Mouse (Mus musculus) stomach, postnatal 0 days (tissue): Measurements from ENCODE around the gene Arid4b. TPM values are rescaled to one million over a fixed set of nuclear protein-coding genes. Genes with fewer than 3 reads are reported as not detected.

Source experiments
- ATAC-seq: fragments of 200-750 bp; cut with Nextera tagmentation; 2 replicates; pipeline ENCODE4 v1.8.0; 2017; ENCODE audit not compliant: low FRiP score, low TSS enrichment
- DNase-seq: peaks from one replicate; pipeline ENCODE4 v3.0.0-alpha.2; 2016; ENCODE audit warnings: low spot score
- H3K27ac ChIP-seq: fragments of 300-500 bp; sonication (generic); replicated peaks from 2 replicates; pipeline ENCODE4 v1.5.1; 2014; ENCODE audit warnings: mild to moderate bottlenecking, control low read depth
- H3K27me3 ChIP-seq: fragments of 300-500 bp; sonication (generic); 2 replicates; pipeline ENCODE4 v1.6.1; 2014; ENCODE audit warnings: low read length; ENCODE audit not compliant: control insufficient read depth, insufficient read depth
- H3K36me3 ChIP-seq: fragments of 300-500 bp; sonication (generic); 2 replicates; pipeline ENCODE4 v1.6.1; 2014; ENCODE audit warnings: low read length, mixed read lengths; ENCODE audit not compliant: control insufficient read depth, insufficient read depth
- H3K4me1 ChIP-seq: fragments of 300-500 bp; sonication (generic); replicated peaks from 2 replicates; pipeline ENCODE4 v1.6.1; 2014; ENCODE audit warnings: antibody characterized with exemption; ENCODE audit not compliant: control insufficient read depth, insufficient read depth
- H3K4me2 ChIP-seq: fragments of 300-500 bp; sonication (generic); replicated peaks from 2 replicates; pipeline ENCODE4 v1.6.1; 2014; ENCODE audit warnings: low read depth, mild to moderate bottlenecking, control low read depth, moderate library complexity
- H3K4me3 ChIP-seq: fragments of 300-500 bp; sonication (generic); 2 replicates; pipeline ENCODE4 v1.5.1; 2014; ENCODE audit warnings: low read depth, low read length, control low read depth
- H3K9ac ChIP-seq: fragments of 300-500 bp; sonication (generic); 2 replicates; pipeline ENCODE4 v1.6.1; 2014; ENCODE audit warnings: mild to moderate bottlenecking, low read length, control low read depth, mixed read lengths
- H3K9me3 ChIP-seq: fragments of 300-500 bp; sonication (generic); 2 replicates; pipeline ENCODE4 v1.6.1; 2016; ENCODE audit warnings: low read length; ENCODE audit not compliant: control insufficient read depth
- CTCF ChIP-seq: IDR thresholded peaks from 2 replicates; pipeline ENCODE4 v1.5.1; 2016; ENCODE audit warnings: antibody characterized with exemption, low read depth, mild to moderate bottlenecking, moderate library complexity
- EP300 ChIP-seq: optimal IDR thresholded peaks from 2 replicates; pipeline ENCODE3; 2016; ENCODE audit warnings: antibody characterized with exemption
- WGBS: fragments of 180-500 bp; shearing (Covaris S2); extraction: QIAGEN DNeasy Blood & Tissue Kit; methylation state at CpG from one replicate; pipeline ENCODE4 v1.1.7; 2014; 5-methylcytosine and 5-hydroxymethylcytosine counted together
- polyA plus RNA-seq: library from polyadenylated mRNA; unstranded; fragments of >200 nt; fragmentation: Nextera tagmentation; extraction: Ambion mirVana; gene quantifications from 2 replicates; pipeline ENCODE4 v1.2.1, GENCODE M21; 2015

Arid4b gene
- polyA plus RNA-seq, 1 experiment from 2014 or later = 32.1 TPM

- WGBS = 38% methylated on average over 1 of the region's 1 CpGs
- no peaks in the 10 kb centered on the region for H3K4me1 ChIP-seq
- H3K4me2 ChIP-seq = no peak overlapping the region
- no peak overlapping the region for H3K27ac ChIP-seq
- DNase-seq = no peak
- H3K9ac ChIP-seq = no peak overlapping the region
- TF ChIP-seq EP300 (no peak), CTCF (no peak)
- H3K27me3 ChIP-seq = no peaks in the 10 kb centered on the region
- H3K36me3 ChIP-seq = no peaks in the 10 kb centered on the region
- no peaks in the 10 kb centered on the region for H3K9me3 ChIP-seq
- no peak for ATAC-seq
- no peak overlapping the region for H3K4me3 ChIP-seq
These were observed 25.6 kb downstream of the Arid4b start for GRCm38 (mm10) chr13:14088669-14089068.

- Histone ChIP-seq H3K9me3 (no peaks in the 10 kb centered on the region), H3K9ac (no peak overlapping the region), H3K27me3 (no peaks in the 10 kb centered on the region), H3K36me3 (no peaks in the 10 kb centered on the region), H3K4me2 (no peak overlapping the region), H3K4me3 (no peak overlapping the region), H3K4me1 (no peaks in the 10 kb centered on the region), H3K27ac (no peak overlapping the region)
- no peak for ATAC-seq
- no peak for DNase-seq
- WGBS = 61% methylated on average over 1 of the region's 1 CpGs
- no peak for TF ChIP-seq CTCF
- no peak for TF ChIP-seq EP300
These were observed 40.0 kb downstream of the Arid4b start for GRCm38 (mm10) chr13:14103026-14103425.

GRCm38 (mm10) chr13:14110154-14110873 is 47.3 kb downstream of the Arid4b start:
- no peaks in the 10 kb centered on the region for H3K27me3 ChIP-seq
- H3K27ac ChIP-seq = no peak overlapping the region
- no peaks in the 10 kb centered on the region for H3K9me3 ChIP-seq
- H3K36me3 ChIP-seq = no peaks in the 10 kb centered on the region
- H3K4me3 ChIP-seq = no peak overlapping the region
- H3K4me2 ChIP-seq = no peak overlapping the region
- H3K9ac ChIP-seq = no peak overlapping the region
- DNase-seq (no peak), ATAC-seq (no peak)
- TF ChIP-seq CTCF (no peak), EP300 (no peak)
- H3K4me1 ChIP-seq = no peaks in the 10 kb centered on the region
- WGBS = 81% methylated on average over 2 of the region's 2 CpGs

- Histone ChIP-seq H3K9ac (no peak overlapping the region), H3K9me3 (no peaks in the 10 kb centered on the region), H3K36me3 (no peaks in the 10 kb centered on the region), H3K4me2 (no peak overlapping the region), H3K4me1 (no peaks in the 10 kb centered on the region), H3K27ac (no peak overlapping the region), H3K4me3 (no peak overlapping the region), H3K27me3 (no peaks in the 10 kb centered on the region)
- 33% methylated on average over 1 of the region's 1 CpGs for WGBS
- DNase-seq (no peak), ATAC-seq (no peak)
- no peak for TF ChIP-seq EP300
- no peak for TF ChIP-seq CTCF
These were observed 48.1 kb downstream of the Arid4b start for GRCm38 (mm10) chr13:14111146-14111545.

GRCm38 (mm10) chr13:14113746-14114528 is 50.9 kb downstream of the Arid4b start:
- no peak overlapping the region for H3K27ac ChIP-seq
- H3K27me3 ChIP-seq = no peaks in the 10 kb centered on the region
- no peaks in the 10 kb centered on the region for H3K4me1 ChIP-seq
- WGBS = 84% methylated on average over 4 of the region's 4 CpGs
- H3K9me3 ChIP-seq = no peaks in the 10 kb centered on the region
- no peak overlapping the region for H3K4me2 ChIP-seq
- TF ChIP-seq CTCF = no peak
- no peak for TF ChIP-seq EP300
- H3K4me3 ChIP-seq = no peak overlapping the region
- H3K36me3 ChIP-seq = no peaks in the 10 kb centered on the region
- ATAC-seq (no peak), DNase-seq (no peak)
- no peak overlapping the region for H3K9ac ChIP-seq

- H3K9ac ChIP-seq = no peak overlapping the region
- H3K9me3 ChIP-seq = no peaks in the 10 kb centered on the region
- WGBS = 94% methylated on average over 2 of the region's 2 CpGs
- no peak for ATAC-seq
- H3K36me3 ChIP-seq = no peaks in the 10 kb centered on the region
- H3K4me3 ChIP-seq = no peak overlapping the region
- H3K27me3 ChIP-seq = no peaks in the 10 kb centered on the region
- DNase-seq = no peak
- TF ChIP-seq EP300 (no peak), CTCF (no peak)
- no peak overlapping the region for H3K27ac ChIP-seq
- no peaks in the 10 kb centered on the region for H3K4me1 ChIP-seq
- no peak overlapping the region for H3K4me2 ChIP-seq
These were observed 52.8 kb downstream of the Arid4b start for GRCm38 (mm10) chr13:14115805-14116204.
